Mouse (Mus musculus): Measurements from ENCODE around the gene Arnt2. TPM values are rescaled to one million over a fixed set of nuclear protein-coding genes. Genes with fewer than 3 reads are reported as not detected.

Arnt2 gene
- total and polyA plus RNA-seq, 3 experiments, result 0.05 TPM; not detected in 2

- TF ChIP-seq POLR2AphosphoS5 (IDR thresholded peaks at IDR 0.05; ENCODE audit: insufficient replicate concordance, low read depth, low read length), result no peak
- no peak for TF ChIP-seq TAL1 (conservative IDR thresholded peaks at IDR 0.05; ENCODE audit: low read depth, low read length)
- no peak for TF ChIP-seq GATA2 (IDR thresholded peaks at IDR 0.05; ENCODE audit: borderline replicate concordance, low read depth, low read length)
- no peak for TF ChIP-seq GATA1 (IDR thresholded peaks at IDR 0.05; ENCODE audit: borderline replicate concordance, low read length)
- TF ChIP-seq CTCF (IDR thresholded peaks at IDR 0.05; ENCODE audit: low read depth, low read length), result no peak
Observed at GRCm38 (mm10) chr7:84386472-84386871, 23.5 kb downstream of the Arnt2 start.

GRCm38 (mm10) chr7:84384778-84385177 is 25.2 kb downstream of the Arnt2 start:
- Histone ChIP-seq H3K36me3 (replicated peaks) (no peaks in the 10 kb centered on the region), H3K4me1 (ENCODE audit: insufficient read depth, low read depth, low read length) (no peaks in the 10 kb centered on the region), H3K9me3 (replicated peaks) (no peaks in the 10 kb centered on the region), H3K27me3 (ENCODE audit: insufficient read depth, low read length) (no peaks in the 10 kb centered on the region), H3K4me3 (ENCODE audit: low read depth, low read length) (no peak overlapping the region)
- ATAC-seq (ENCODE audit: extremely low read depth, insufficient number of reproducible peaks, low FRiP score, poor library complexity, severe bottlenecking) (no peak), DNase-seq (ENCODE audit: low spot score) (no peak)
- TF ChIP-seq GATA1 (IDR thresholded peaks at IDR 0.05; ENCODE audit: borderline replicate concordance, low read length) (no peak), CTCF (IDR thresholded peaks at IDR 0.05; ENCODE audit: low read depth, low read length) (no peak), POLR2AphosphoS5 (IDR thresholded peaks at IDR 0.05; ENCODE audit: insufficient replicate concordance, low read depth, low read length) (no peak)

More at GRCm38 (mm10) chr7:84386472-84386871, 23.5 kb downstream of the Arnt2 start:
- Histone ChIP-seq H3K4me1 (ENCODE audit: insufficient read depth, low read depth, low read length) (no peaks in the 10 kb centered on the region), H3K4me3 (ENCODE audit: low read depth, low read length) (no peak overlapping the region), H3K27me3 (ENCODE audit: insufficient read depth, low read length) (no peaks in the 10 kb centered on the region), H3K9me3 (replicated peaks) (no peaks in the 10 kb centered on the region), H3K36me3 (replicated peaks) (no peaks in the 10 kb centered on the region)
- ATAC-seq (ENCODE audit: extremely low read depth, insufficient number of reproducible peaks, low FRiP score, poor library complexity, severe bottlenecking), result no peak
- no peak for DNase-seq (ENCODE audit: low spot score)

DNA sequence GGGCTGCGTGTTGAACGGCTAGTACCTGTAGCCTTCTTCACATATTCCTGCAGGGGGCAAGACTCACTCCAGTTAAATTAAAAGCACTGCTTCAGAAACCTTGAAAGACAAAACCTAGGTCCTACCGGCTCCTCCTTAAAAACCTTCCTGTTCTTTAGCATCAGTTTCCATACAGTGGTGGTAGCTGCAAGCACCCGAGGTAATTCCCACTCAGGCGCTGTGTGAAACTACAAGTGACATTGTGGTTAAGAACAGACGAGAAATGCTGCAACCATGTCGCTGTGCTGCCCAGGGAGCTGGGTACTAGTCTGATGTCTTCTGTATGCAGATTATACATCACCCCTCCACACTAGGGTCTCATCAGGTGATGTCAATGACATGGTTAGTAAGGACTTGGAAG is 25.9 kb downstream of the Arnt2 start:
- Histone ChIP-seq H3K27me3 (ENCODE audit: insufficient read depth, low read length) (no peaks in the 10 kb centered on the region), H3K36me3 (replicated peaks) (no peaks in the 10 kb centered on the region), H3K4me3 (ENCODE audit: low read depth, low read length) (no peak overlapping the region), H3K4me1 (ENCODE audit: insufficient read depth, low read depth, low read length) (no peaks in the 10 kb centered on the region), H3K9me3 (replicated peaks) (no peaks in the 10 kb centered on the region)
- ATAC-seq (ENCODE audit: extremely low read depth, insufficient number of reproducible peaks, low FRiP score, poor library complexity, severe bottlenecking) (no peak), DNase-seq (ENCODE audit: low spot score) (no peak)
- TF ChIP-seq POLR2AphosphoS5 (IDR thresholded peaks at IDR 0.05; ENCODE audit: insufficient replicate concordance, low read depth, low read length), result no peak
- no peak for TF ChIP-seq GATA1 (IDR thresholded peaks at IDR 0.05; ENCODE audit: borderline replicate concordance, low read length)
- no peak for TF ChIP-seq CTCF (IDR thresholded peaks at IDR 0.05; ENCODE audit: low read depth, low read length)
- no peak for TF ChIP-seq TAL1 (conservative IDR thresholded peaks at IDR 0.05; ENCODE audit: low read depth, low read length)
- TF ChIP-seq GATA2 (IDR thresholded peaks at IDR 0.05; ENCODE audit: borderline replicate concordance, low read depth, low read length), result no peak

DNA sequence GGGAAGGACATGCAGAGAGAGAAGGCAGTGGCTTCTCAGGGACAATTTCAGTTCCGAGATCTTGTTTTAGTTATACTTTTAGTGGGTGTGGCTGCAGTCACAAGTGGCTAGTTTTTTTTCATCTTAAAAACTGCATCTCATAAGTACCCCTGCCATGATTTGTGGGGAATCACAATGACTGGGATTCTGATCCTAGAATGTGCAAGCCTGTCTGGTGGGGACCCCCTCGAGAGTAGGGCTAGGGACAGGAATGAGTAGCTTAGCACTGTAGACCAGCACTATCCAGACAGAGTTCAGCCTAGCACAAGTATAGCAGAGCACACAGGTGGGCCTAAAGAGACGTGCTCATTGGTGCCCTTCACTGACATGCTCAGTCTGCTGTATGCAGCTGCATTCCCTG is 27.6 kb downstream of the Arnt2 start:
- H3K4me1 ChIP-seq (ENCODE audit: insufficient read depth, low read depth, low read length), result no peaks in the 10 kb centered on the region
- no peak for ATAC-seq (ENCODE audit: extremely low read depth, insufficient number of reproducible peaks, low FRiP score, poor library complexity, severe bottlenecking)
- H3K4me3 ChIP-seq (ENCODE audit: low read depth, low read length), result no peak overlapping the region
- no peaks in the 10 kb centered on the region for H3K9me3 ChIP-seq (replicated peaks)
- no peak for DNase-seq (ENCODE audit: low spot score)
- TF ChIP-seq GATA1 (IDR thresholded peaks at IDR 0.05; ENCODE audit: borderline replicate concordance, low read length), result no peak
- TF ChIP-seq TAL1 (conservative IDR thresholded peaks at IDR 0.05; ENCODE audit: low read depth, low read length), result no peak
- no peak for TF ChIP-seq POLR2AphosphoS5 (IDR thresholded peaks at IDR 0.05; ENCODE audit: insufficient replicate concordance, low read depth, low read length)
- no peak for TF ChIP-seq CTCF (IDR thresholded peaks at IDR 0.05; ENCODE audit: low read depth, low read length)
- TF ChIP-seq GATA2 (IDR thresholded peaks at IDR 0.05; ENCODE audit: borderline replicate concordance, low read depth, low read length), result no peak
- H3K36me3 ChIP-seq (replicated peaks), result no peaks in the 10 kb centered on the region
- no peaks in the 10 kb centered on the region for H3K27me3 ChIP-seq (ENCODE audit: insufficient read depth, low read length)

DNA sequence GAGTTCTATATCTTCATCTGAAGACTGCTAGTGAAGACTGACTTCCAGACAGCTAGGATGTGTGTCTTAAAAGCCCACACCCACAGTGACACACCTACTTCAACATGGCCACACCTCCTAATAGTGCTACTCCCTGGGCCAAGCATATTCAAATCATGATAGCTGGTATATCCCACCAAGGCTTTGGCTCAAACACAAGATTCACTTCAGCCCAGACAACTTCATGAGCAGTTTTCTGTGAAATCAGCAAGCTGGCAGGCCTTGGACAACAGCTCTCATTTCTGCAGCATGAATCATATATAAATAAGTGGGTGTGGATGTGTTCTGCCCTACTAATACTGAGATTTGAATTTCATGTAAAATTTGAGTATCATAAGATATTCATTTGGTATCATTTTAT is 29.2 kb downstream of the Arnt2 start:
- Histone ChIP-seq H3K4me3 (ENCODE audit: low read depth, low read length) (no peak overlapping the region), H3K4me1 (ENCODE audit: insufficient read depth, low read depth, low read length) (no peaks in the 10 kb centered on the region), H3K27me3 (ENCODE audit: insufficient read depth, low read length) (no peaks in the 10 kb centered on the region), H3K36me3 (replicated peaks) (no peaks in the 10 kb centered on the region), H3K9me3 (replicated peaks) (no peaks in the 10 kb centered on the region)
- ATAC-seq (ENCODE audit: extremely low read depth, insufficient number of reproducible peaks, low FRiP score, poor library complexity, severe bottlenecking) (no peak), DNase-seq (ENCODE audit: low spot score) (no peak)
- TF ChIP-seq GATA1 (IDR thresholded peaks at IDR 0.05; ENCODE audit: borderline replicate concordance, low read length) (no peak), TAL1 (conservative IDR thresholded peaks at IDR 0.05; ENCODE audit: low read depth, low read length) (no peak), POLR2AphosphoS5 (IDR thresholded peaks at IDR 0.05; ENCODE audit: insufficient replicate concordance, low read depth, low read length) (no peak), CTCF (IDR thresholded peaks at IDR 0.05; ENCODE audit: low read depth, low read length) (no peak), GATA2 (IDR thresholded peaks at IDR 0.05; ENCODE audit: borderline replicate concordance, low read depth, low read length) (no peak)

DNA sequence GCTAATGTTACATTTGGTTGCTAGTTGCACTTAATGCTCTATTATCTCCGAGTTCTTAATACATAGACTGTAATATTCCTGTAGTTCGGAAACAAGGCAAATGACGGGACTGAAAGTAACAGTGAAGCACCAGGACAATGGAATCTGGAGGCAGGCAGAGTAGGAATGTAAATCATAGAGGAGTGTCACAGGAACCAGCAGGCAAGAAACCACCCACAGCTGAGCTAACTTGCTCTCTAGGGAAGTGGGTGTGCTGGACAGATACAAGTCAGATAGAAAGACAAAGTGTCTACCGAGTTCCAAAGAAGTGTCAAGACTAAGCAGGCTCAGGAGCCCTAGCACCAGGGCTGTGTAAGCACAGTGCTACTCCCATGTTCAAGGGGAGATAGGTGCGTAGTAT is 32.6 kb downstream of the Arnt2 start:
- TF ChIP-seq GATA2 (IDR thresholded peaks at IDR 0.05; ENCODE audit: borderline replicate concordance, low read depth, low read length) (no peak), TAL1 (conservative IDR thresholded peaks at IDR 0.05; ENCODE audit: low read depth, low read length) (no peak), GATA1 (IDR thresholded peaks at IDR 0.05; ENCODE audit: borderline replicate concordance, low read length) (no peak), CTCF (IDR thresholded peaks at IDR 0.05; ENCODE audit: low read depth, low read length) (no peak), POLR2AphosphoS5 (IDR thresholded peaks at IDR 0.05; ENCODE audit: insufficient replicate concordance, low read depth, low read length) (no peak)
- H3K36me3 ChIP-seq (replicated peaks), result no peaks in the 10 kb centered on the region

More for the DNA sequence above, 32.6 kb downstream of the Arnt2 start:
- no peaks in the 10 kb centered on the region for H3K27me3 ChIP-seq (ENCODE audit: insufficient read depth, low read length)
- no peak for DNase-seq (ENCODE audit: low spot score)
- H3K4me1 ChIP-seq (ENCODE audit: insufficient read depth, low read depth, low read length), result no peaks in the 10 kb centered on the region
- ATAC-seq (ENCODE audit: extremely low read depth, insufficient number of reproducible peaks, low FRiP score, poor library complexity, severe bottlenecking), result no peak
- no peak overlapping the region for H3K4me3 ChIP-seq (ENCODE audit: low read depth, low read length)
- H3K9me3 ChIP-seq (replicated peaks), result no peaks in the 10 kb centered on the region

Measured in G1E (cell line).